Mouse (Mus musculus) Muller cell, postnatal 12 days (primary cell): ENCODE measurements around the gene Tle4.

ENCODE experiments used
- DNase-seq: peaks from one replicate; pipeline ENCODE4 v3.0.0-alpha.2; 2015; ENCODE audit errors: inconsistent ontology term

Gene Tle4

GRCm38 (mm10) chr19:14406603-14407002 lies 191.2 kb downstream of the Tle4 start:
- DNase-seq, result no peak
